Mouse (Mus musculus) midbrain, embryonic 10.5 days (tissue): ENCODE results near the gene Kdm4b. TPM values are rescaled to one million over a fixed set of nuclear protein-coding genes. Genes with fewer than 3 reads are reported as not detected.

Source experiments
- DNase-seq: peaks from one replicate; pipeline ENCODE4 v3.0.0-alpha.2; 2017; ENCODE audit warnings: low spot score
- H3K27ac ChIP-seq: fragments of 300-500 bp; sonication (generic); replicated peaks from 2 replicates; pipeline ENCODE4 v1.5.1; 2016; ENCODE audit warnings: mild to moderate bottlenecking
- H3K27me3 ChIP-seq: fragments of 300-500 bp; sonication (generic); 2 replicates; pipeline ENCODE4 v1.6.1; 2016; ENCODE audit warnings: low read depth, mild to moderate bottlenecking; ENCODE audit not compliant: poor library complexity, severe bottlenecking
- H3K36me3 ChIP-seq: fragments of 300-500 bp; sonication (generic); 2 replicates; pipeline ENCODE4 v1.6.1; 2016; ENCODE audit warnings: mild to moderate bottlenecking, moderate library complexity
- H3K4me1 ChIP-seq: fragments of 300-500 bp; sonication (generic); 2 replicates; pipeline ENCODE4 v1.6.1; 2016
- H3K4me3 ChIP-seq: fragments of 300-500 bp; sonication (generic); 2 replicates; pipeline ENCODE4 v1.5.1; 2016; ENCODE audit warnings: mild to moderate bottlenecking, moderate library complexity
- H3K9me3 ChIP-seq: fragments of 300-500 bp; sonication (generic); replicated peaks from 2 replicates; pipeline ENCODE4 v1.6.1; 2016; ENCODE audit warnings: mild to moderate bottlenecking
- WGBS: fragments of 180-500 bp; shearing (Covaris S2); methylation state at CpG from one replicate; pipeline ENCODE4 v1.1.7; 2016; 5-methylcytosine and 5-hydroxymethylcytosine counted together
- polyA plus RNA-seq: library from polyadenylated mRNA; unstranded; fragments of >200 nt; fragmentation: Nextera tagmentation; extraction: Ambion mirVana; gene quantifications from 2 replicates; pipeline ENCODE4 v1.2.1, GENCODE M21; 2016

Kdm4b gene
- polyA plus RNA-seq, 1 experiment from 2014 or later, result 45.2 TPM

DNA sequence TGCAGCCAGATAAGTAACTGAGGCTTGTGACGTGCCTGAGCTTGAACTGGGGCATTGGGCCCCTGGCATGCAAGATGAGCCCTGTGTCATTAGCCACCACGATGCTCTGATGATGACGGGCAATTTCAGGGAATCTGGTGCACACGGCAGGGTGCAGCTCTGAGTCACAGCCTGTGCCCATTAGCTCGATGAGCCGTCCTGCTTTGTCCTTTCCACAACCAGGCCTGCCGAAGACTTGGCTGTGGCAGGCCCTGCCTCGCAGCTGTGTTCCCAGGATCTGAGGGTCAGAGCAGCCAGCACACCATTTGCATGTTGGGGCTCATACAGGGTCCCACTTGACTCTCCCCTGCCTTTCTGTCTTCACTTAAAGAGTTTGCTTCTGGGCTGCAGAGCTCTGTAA lies 34.6 kb downstream of the Kdm4b start:
- 77% methylated on average over 8 of the region's 8 CpGs for WGBS
- Histone ChIP-seq H3K27me3 (no peaks in the 10 kb centered on the region), H3K4me3 (no peak overlapping the region), H3K27ac (no peak overlapping the region), H3K36me3 (peaks cover 95% of the 10 kb centered on the region), H3K4me1 (0 out of 2 replicates have a peak, but pooled peaks cover 4% of the 10 kb centered on the region), H3K9me3 (no peaks in the 10 kb centered on the region)
- no peak for DNase-seq

DNA sequence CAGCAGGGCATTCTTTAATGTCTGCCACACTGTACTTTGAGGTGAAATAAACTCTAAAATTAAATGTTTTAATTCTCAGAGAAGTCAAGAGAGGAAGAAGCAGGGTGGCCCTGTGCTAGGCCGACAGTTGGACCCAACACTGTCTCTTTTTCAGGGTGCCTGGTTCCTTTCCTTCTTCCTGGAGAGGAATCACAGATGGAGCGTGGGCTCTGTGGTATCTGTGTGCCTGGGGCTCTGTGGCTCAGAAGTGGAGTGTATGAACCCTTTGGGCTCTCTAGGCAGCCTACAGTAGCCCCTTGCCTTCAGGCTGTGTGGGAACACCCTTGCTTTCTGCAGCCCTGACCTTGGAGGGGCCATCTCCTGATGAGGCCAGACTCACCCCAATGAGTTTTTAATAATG lies 35.7 kb downstream of the Kdm4b start:
- no peak for DNase-seq
- Histone ChIP-seq H3K36me3 (peaks cover 93% of the 10 kb centered on the region), H3K9me3 (no peaks in the 10 kb centered on the region), H3K4me3 (no peak overlapping the region), H3K4me1 (0 out of 2 replicates have a peak, but pooled peaks cover 4% of the 10 kb centered on the region), H3K27me3 (no peaks in the 10 kb centered on the region), H3K27ac (no peak overlapping the region)
- WGBS, result 96% methylated on average over 2 of the region's 2 CpGs

DNA sequence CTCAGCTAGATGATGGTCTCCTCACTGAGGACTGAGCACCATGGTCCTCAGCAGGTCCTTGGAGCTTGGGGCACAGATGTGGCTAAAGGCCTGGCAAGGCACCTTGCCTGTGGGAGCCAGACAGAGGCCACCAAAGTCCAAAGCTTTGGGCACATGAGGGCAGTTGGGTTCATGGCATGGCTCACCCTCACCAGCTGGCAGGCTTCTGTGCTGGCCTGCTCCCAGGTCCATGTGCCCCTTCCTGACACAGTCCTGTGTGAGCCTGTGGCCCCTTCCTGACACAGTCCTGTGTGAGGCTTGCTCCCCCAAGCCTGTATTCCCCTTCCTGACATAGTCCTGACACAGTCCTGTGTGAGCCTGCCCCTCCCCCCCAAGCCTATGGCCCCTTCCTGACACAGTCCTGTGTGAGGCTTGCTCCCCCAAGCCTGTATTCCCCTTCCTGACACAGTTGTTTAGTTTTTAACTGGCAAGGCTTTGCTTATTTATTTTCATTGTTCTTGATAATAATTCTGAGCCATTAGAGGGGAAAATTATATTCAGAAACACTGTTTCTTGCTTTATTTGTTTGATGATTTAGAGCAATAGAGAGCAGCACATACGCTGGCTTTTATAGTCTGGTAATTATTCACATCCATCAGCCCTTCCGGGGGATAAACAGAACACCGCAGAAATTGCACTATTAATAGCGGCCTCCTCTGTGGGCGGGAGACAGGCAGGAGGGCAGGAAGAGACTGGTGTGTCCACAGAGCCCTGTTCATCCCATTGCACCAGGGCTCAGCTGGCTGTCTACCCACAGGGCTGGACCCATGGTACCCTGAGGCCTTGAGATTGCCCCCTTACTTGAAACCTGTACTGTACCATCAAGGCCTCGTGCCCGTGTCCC lies 40.2 kb downstream of the Kdm4b start:
- DNase-seq, result no peak
- Histone ChIP-seq H3K9me3 (no peaks in the 10 kb centered on the region), H3K36me3 (peaks cover 88% of the 10 kb centered on the region), H3K27me3 (no peaks in the 10 kb centered on the region), H3K27ac (no peak overlapping the region), H3K4me3 (no peak overlapping the region), H3K4me1 (no peaks in the 10 kb centered on the region)
- 95% methylated on average over 7 of the region's 7 CpGs for WGBS

DNA sequence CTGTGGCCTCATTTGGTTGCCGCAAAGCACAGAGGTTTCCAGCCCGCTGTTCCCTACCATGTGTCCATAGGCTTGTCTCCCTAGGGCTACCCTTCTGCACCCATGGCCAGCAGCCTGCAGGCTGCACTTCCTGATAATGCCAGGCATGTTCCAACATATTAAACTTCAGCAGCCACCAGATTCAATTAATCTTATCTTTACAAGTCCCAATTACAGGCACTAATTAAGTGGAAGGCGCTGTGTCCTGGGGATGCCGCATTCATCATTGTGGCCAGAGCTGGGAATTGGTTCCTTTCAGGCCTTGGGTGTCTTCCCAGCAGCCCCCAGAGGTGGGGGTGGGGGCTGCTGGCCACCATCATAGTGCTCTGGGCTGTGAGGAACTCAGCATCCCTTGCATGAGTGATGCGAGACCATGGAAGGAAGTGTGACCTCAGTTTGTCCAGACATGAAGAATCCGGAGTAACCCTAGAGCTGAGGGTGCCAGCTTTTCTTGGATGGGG lies 42.5 kb downstream of the Kdm4b start:
- 95% methylated on average over 6 of the region's 6 CpGs for WGBS
- peaks cover 88% of the 10 kb centered on the region for H3K36me3 ChIP-seq
- DNase-seq, result no peak
- no peaks in the 10 kb centered on the region for H3K27me3 ChIP-seq
- H3K27ac ChIP-seq, result no peak overlapping the region
- H3K4me1 ChIP-seq, result no peaks in the 10 kb centered on the region
- no peaks in the 10 kb centered on the region for H3K9me3 ChIP-seq
- H3K4me3 ChIP-seq, result no peak overlapping the region

- no peaks in the 10 kb centered on the region for H3K4me1 ChIP-seq
- H3K4me3 ChIP-seq, result no peak overlapping the region
- 88% methylated on average over 3 of the region's 3 CpGs for WGBS
- H3K36me3 ChIP-seq, result peaks cover 93% of the 10 kb centered on the region
- no peaks in the 10 kb centered on the region for H3K27me3 ChIP-seq
- DNase-seq, result no peak
- no peaks in the 10 kb centered on the region for H3K9me3 ChIP-seq
- H3K27ac ChIP-seq, result 0 out of 2 replicates have a peak overlapping the region, but pooled peaks have one; percentile 9
Measured at GRCm38 (mm10) chr17:56370090-56370489, 44.2 kb downstream of the Kdm4b start.

- H3K27ac ChIP-seq, result no peak overlapping the region
- no peaks in the 10 kb centered on the region for H3K9me3 ChIP-seq
- H3K27me3 ChIP-seq, result no peaks in the 10 kb centered on the region
- no peak overlapping the region for H3K4me3 ChIP-seq
- peaks cover 94% of the 10 kb centered on the region for H3K36me3 ChIP-seq
- 88% methylated on average over 15 of the region's 15 CpGs for WGBS
- H3K4me1 ChIP-seq, result no peaks in the 10 kb centered on the region
- no peak for DNase-seq
Measured at GRCm38 (mm10) chr17:56371029-56371660, 45.3 kb downstream of the Kdm4b start.

- Histone ChIP-seq H3K27ac (no peak overlapping the region), H3K27me3 (no peaks in the 10 kb centered on the region)
Measured at GRCm38 (mm10) chr17:56372109-56372508, 46.2 kb downstream of the Kdm4b start.

GRCm38 (mm10) chr17:56373136-56374034 lies 47.5 kb downstream of the Kdm4b start:
- DNase-seq, result no peak
- peaks cover 99% of the 10 kb centered on the region for H3K36me3 ChIP-seq
- no peaks in the 10 kb centered on the region for H3K4me1 ChIP-seq
- 0 out of 2 replicates have a peak overlapping the region, but pooled peaks have one; percentile 9 for H3K27ac ChIP-seq
- H3K27me3 ChIP-seq, result no peaks in the 10 kb centered on the region
- no peak overlapping the region for H3K4me3 ChIP-seq
- H3K9me3 ChIP-seq, result no peaks in the 10 kb centered on the region
- WGBS, result 90% methylated on average over 17 of the region's 17 CpGs

More at GRCm38 (mm10) chr17:56372109-56372508, 46.2 kb downstream of the Kdm4b start:
- Histone ChIP-seq H3K9me3 (no peaks in the 10 kb centered on the region), H3K4me3 (no peak overlapping the region), H3K36me3 (peaks cover 96% of the 10 kb centered on the region), H3K4me1 (no peaks in the 10 kb centered on the region)
- no peak for DNase-seq
- WGBS, result 76% methylated on average over 4 of the region's 4 CpGs

DNA sequence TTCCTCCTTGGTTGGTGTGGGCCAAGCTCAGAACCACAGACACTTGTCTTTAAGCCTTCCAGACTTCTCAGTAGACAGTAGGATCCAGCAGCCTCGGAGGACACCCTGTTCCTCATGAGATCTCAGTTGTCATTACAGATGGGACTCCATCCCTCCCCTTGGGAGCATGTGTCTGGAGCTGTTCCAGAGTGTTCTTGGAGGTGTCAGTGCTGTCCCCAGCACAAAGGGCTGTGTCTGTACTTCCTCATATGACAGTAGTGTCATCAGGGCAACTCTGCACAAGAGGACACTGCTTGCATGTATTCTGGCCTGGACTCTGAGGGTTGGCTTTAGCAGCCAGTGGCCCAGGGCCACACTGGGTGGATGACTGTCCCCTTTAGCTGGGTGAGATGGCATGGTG lies 49.0 kb downstream of the Kdm4b start:
- DNase-seq, result no peak
- H3K27me3 ChIP-seq, result no peaks in the 10 kb centered on the region
- peaks cover 99% of the 10 kb centered on the region for H3K36me3 ChIP-seq
- no peak overlapping the region for H3K27ac ChIP-seq
- no peak overlapping the region for H3K4me3 ChIP-seq
- WGBS, result 79% methylated on average over 1 of the region's 1 CpGs
- no peaks in the 10 kb centered on the region for H3K4me1 ChIP-seq
- no peaks in the 10 kb centered on the region for H3K9me3 ChIP-seq

GRCm38 (mm10) chr17:56379281-56379834 lies 53.5 kb downstream of the Kdm4b start:
- H3K9me3 ChIP-seq, result no peaks in the 10 kb centered on the region
- 86% methylated on average over 6 of the region's 6 CpGs for WGBS
- H3K4me3 ChIP-seq, result no peak overlapping the region
- H3K27ac ChIP-seq, result no peak overlapping the region
- no peak for DNase-seq
- peaks cover 27% of the 10 kb centered on the region for H3K4me1 ChIP-seq
- no peaks in the 10 kb centered on the region for H3K27me3 ChIP-seq
- peaks cover 96% of the 10 kb centered on the region for H3K36me3 ChIP-seq

DNA sequence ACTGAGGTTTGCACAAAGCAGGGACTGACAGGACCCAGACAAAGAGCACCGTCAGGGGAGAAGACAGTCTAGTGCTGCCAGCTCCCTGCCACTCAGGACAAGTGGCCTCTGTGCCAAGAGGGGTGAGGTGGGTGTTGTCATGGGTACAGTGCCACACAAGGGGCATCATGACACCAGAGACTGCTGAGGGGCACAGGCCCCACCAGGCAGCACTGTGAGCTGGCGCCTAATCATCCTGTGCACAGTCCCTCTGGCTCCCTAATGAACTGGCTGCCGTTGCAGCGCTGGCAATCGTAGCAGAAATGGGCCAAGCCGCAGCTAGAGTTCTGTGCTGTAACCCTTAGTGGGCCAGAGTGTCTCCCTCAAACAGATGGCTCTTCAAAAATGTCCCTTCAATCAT lies 54.4 kb downstream of the Kdm4b start:
- no peaks in the 10 kb centered on the region for H3K9me3 ChIP-seq
- no peaks in the 10 kb centered on the region for H3K27me3 ChIP-seq
- H3K36me3 ChIP-seq, result peaks cover 96% of the 10 kb centered on the region
- H3K4me3 ChIP-seq, result no peak overlapping the region
- no peak overlapping the region for H3K27ac ChIP-seq
- peaks cover 27% of the 10 kb centered on the region for H3K4me1 ChIP-seq
- DNase-seq, result no peak
- 92% methylated on average over 6 of the region's 6 CpGs for WGBS

- H3K9me3 ChIP-seq, result no peaks in the 10 kb centered on the region
- 76% methylated on average over 5 of the region's 5 CpGs for WGBS
- DNase-seq, result no peak
- peak overlapping the region; percentile 2; the same call in 1 of the 2 replicates for H3K27ac ChIP-seq
- H3K27me3 ChIP-seq, result no peaks in the 10 kb centered on the region
- peaks cover 96% of the 10 kb centered on the region for H3K36me3 ChIP-seq
- no peak overlapping the region for H3K4me3 ChIP-seq
- peaks cover 27% of the 10 kb centered on the region for H3K4me1 ChIP-seq
Measured at GRCm38 (mm10) chr17:56381183-56381582, 55.3 kb downstream of the Kdm4b start.
